Mouse (Mus musculus) stomach, postnatal 0 days (tissue): Measurements from ENCODE around the gene Rab3d.

Experiments
- CTCF ChIP-seq: IDR thresholded peaks from 2 replicates; pipeline ENCODE4 v1.5.1; 2016; ENCODE audit warnings: antibody characterized with exemption, low read depth, mild to moderate bottlenecking, moderate library complexity
- EP300 ChIP-seq: optimal IDR thresholded peaks from 2 replicates; pipeline ENCODE3; 2016; ENCODE audit warnings: antibody characterized with exemption

DNA sequence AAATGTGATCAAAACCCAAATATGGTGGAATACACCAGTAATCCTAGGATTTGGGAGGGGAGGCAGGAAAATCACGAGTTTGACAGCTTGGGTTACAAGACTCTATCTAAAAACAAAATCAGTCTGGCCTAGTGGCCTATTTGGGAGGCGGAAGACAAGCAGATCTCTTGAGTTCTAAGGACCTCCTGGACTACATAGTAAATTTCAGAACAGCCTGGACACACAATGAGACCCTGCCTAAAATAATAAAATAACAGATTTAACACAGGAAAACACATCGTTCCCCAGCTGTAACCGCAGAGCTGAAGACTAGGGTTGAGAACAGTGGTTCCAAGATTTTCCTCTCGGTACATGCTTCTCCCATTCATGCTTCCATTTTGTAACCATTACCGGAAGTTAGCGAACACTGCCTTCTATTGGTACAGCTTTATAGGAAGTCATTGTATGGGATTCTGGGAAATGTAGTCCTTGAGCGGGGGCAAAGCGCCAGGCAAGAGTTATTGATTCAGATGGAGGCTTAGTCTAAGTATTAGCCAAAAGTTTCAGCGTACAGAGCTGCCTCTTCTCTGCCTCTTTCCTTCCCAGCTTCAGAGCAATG is 16.7 kb downstream of the Rab3d start:
- TF ChIP-seq CTCF (peak; percentile 59), EP300 (no peak)
